Mouse (Mus musculus) left cerebral cortex, postnatal 36 days (tissue): ENCODE data around the gene Mrpl54. TPM values are rescaled to one million over a fixed set of nuclear protein-coding genes. Genes with fewer than 3 reads are reported as not detected.

Experiments used
- DNase-seq, 2 experiments: peaks; one replicate each; pipeline ENCODE4 v3.0.0; 2021 to 2022; ENCODE audit warnings: low spot score in 2 of 2, mixed read lengths in 1 of 2
- intact Hi-C: fragments of 180-260 bp; cut with DNase I; formaldehyde crosslinking; loops from one replicate; pipeline ENCODE4 v1.15.1; 2025
- total RNA-seq, 2 experiments: library from RNA; stranded (reverse); gene quantifications; 2 replicates each; pipeline ENCODE4 v1.2.3; 2021

Gene Mrpl54
- total RNA-seq, 2 experiments from 2014 or later, result 43.0 to 48.2 TPM

GRCm38 (mm10) chr10:81272356-81272755, 5.6 kb upstream of the Mrpl54 start:
- DNase-seq, result no peak
- intact Hi-C loops, result no loop called here

- intact Hi-C loops, result no loop called here
- no peak for DNase-seq
Measured at GRCm38 (mm10) chr10:81268643-81269412, 2.1 kb upstream of the Mrpl54 start.

- intact Hi-C loops, result no loop called here
- DNase-seq, result peak; percentile 73 to 83
Measured at GRCm38 (mm10) chr10:81268056-81268455, 1.3 kb upstream of the Mrpl54 start.

DNA sequence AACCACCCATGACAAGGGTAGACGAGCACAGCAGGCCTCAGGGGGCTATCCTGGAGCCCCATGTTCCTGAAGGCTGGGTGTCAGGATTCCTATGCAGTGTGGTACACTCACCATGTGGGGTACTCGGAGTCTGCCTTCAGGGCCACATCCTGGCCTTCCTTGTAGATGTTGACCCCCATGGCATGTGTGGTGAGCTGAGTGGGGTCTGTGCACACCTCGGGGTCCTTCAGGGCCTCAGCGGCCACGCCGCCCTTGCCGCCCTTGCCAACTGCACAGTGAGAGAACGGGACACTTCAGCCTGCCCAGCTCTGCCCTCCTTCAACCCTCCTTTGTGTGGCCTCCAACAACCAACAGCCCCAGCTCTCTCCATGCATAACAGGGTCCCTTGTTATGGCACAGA, 1.2 kb downstream of the Mrpl54 start:
- intact Hi-C loops, result no loop called here
- DNase-seq, result no peak

DNA sequence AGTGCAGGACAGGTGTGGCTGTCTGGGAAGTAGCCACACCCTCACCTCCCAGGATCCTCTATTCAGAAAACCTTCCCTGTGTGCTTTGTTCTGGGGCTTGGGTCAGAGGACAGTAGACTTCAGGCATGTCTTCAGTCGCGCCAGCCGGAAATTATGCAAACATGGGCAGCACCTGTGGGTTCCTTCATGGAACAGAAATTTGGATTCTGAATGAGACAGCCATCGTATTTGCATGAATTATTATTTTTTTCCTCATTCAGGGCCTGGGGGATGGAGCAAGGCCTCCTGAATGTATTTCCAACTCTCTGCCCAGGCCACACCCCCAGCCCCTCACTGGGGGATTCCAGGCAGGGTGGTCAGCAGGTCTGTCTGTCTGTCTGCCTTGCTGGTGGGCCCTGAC, 5.7 kb downstream of the Mrpl54 start:
- intact Hi-C loops, result no loop called here
- no peak for DNase-seq

DNA sequence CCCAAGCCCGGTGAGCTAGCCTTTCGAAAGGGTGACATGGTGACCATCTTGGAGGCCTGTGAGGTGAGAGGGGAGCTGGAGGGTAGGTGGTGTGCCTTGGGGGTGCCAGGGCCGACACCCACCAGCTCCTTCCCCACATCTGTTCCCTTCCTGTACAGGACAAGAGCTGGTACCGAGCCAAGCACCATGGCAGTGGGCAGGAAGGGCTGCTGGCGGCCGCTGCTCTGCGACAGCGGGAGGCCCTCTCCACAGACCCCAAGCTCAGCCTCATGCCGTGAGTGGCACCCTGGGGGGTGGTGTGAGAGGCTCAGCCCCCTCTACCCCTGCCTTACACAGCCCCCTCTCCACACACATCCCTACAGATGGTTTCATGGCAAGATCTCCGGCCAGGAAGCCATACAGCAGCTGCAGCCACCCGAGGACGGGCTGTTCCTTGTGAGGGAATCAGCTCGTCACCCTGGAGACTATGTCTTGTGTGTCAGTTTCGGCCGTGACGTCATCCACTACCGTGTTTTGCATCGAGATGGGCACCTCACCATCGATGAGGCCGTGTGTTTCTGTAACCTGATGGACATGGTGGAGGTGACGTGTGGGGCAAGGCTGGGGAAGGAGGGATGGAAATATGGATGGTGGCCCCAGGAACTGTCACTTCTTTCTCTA, 7.4 kb downstream of the Mrpl54 start:
- intact Hi-C loops, result no loop called here
- no peak for DNase-seq

GRCm38 (mm10) chr10:81257158-81258039, 9.3 kb downstream of the Mrpl54 start:
- intact Hi-C loops, result no loop called here
- DNase-seq, result peak; percentile 64 to 76

GRCm38 (mm10) chr10:81254886-81255285, 11.8 kb downstream of the Mrpl54 start:
- no peak for DNase-seq
- intact Hi-C loops, result no loop called here

GRCm38 (mm10) chr10:81252424-81253419, 14.0 kb downstream of the Mrpl54 start, which contains the start of gene Matk:
Matk (plus strand) TSS chr10:81252935.
- intact Hi-C loops, result no loop called here
- DNase-seq, result peak; percentile 90 to 94

GRCm38 (mm10) chr10:81249442-81249841, 17.3 kb downstream of the Mrpl54 start:
- intact Hi-C loops, result no loop called here
- no peak for DNase-seq

DNA sequence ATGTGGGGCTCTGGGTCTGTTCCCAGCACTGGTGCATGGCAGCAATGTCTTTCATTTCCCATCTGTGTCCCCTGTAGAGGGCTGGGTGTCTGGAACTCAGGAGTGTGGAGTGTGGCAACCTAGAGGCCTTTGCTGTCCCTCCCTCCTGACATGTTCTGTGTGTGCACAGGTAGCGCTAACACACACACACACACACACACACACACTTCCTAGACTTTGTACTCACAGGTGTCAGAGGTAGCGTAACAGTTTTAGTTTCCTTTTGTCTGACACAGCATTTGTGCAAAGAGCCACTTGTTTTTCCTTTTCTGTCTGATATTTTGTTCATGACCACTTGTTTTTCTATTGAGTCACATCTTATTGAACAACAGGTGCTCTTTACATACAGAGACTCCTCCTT, 18.9 kb downstream of the Mrpl54 start:
- intact Hi-C loops, result no loop called here
- DNase-seq, result no peak

DNA sequence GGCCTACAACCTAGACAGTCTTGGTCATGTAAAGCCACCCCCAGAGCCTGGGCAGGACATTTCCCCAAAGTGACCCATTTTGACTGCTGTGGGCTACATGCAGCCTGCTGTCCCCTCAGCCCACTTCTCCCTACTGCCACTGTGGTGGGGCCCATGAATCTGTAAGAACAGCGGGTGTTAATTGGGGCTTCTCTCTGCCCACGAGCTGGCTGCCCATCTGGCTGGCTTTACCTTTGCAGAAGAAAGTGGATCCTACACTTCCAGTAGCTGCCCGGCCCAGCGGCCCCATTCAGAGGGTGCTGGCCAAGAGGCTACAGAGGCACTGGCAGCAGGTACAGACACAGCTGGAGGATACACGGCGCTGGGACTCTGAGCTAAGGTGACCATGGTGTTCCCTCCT, 21.6 kb downstream of the Mrpl54 start:
- DNase-seq, result no peak
- intact Hi-C loops, result no loop called here

DNA sequence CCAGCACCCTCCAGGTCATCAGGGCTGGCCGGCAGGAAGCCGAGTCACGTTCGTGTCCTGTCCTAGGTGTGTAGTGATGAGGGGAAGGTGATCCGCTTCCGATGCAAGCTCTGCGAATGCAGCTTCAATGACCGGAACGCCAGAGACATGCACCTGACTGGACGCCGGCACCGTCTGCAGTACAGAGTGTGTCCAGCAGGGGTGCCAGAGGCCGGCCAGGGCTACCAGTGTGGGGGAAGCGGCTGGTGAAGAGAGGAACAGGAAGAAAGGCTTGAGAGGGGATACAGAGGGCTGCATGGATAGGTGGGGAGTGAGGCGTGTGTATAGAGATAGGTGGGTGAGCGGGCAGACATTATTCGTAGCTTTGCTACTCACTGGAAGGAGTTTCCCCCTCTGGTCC, 22.1 kb downstream of the Mrpl54 start:
- intact Hi-C loops, result no loop called here
- DNase-seq, result peak; percentile 74 to 78

DNA sequence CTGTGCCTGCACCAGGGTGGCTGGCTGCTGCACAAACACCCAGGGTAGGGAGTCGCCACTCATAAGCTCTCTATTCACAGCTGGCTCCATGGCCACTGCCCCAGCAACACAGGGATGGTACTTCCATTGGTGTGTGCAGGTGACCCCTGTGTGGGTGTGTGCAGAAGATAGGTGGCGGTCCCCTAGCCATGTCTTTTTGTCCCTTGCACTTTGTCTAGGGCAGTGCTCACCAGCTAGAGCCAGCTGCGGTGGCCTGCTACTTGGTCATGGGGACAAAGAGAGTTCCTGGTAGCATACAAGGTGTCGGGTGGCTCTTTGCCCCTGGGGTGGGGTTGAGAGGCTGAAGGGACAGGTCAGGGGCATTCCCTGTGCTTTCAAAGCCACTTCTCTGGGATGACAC, 22.6 kb downstream of the Mrpl54 start:
- no peak for DNase-seq
- intact Hi-C loops, result no loop called here

- DNase-seq, result no peak
- intact Hi-C loops, result no loop called here
Measured at GRCm38 (mm10) chr10:81242021-81242420, 24.7 kb downstream of the Mrpl54 start.

GRCm38 (mm10) chr10:81240876-81241275, 25.9 kb downstream of the Mrpl54 start:
- intact Hi-C loops, result no loop called here
- peak in 1 of 2 experiments; percentile 76 for DNase-seq

- intact Hi-C loops, result no loop called here
- no peak for DNase-seq
Measured at GRCm38 (mm10) chr10:81238618-81239017, 28.1 kb downstream of the Mrpl54 start.

GRCm38 (mm10) chr10:81236471-81237268, 30.1 kb downstream of the Mrpl54 start:
- intact Hi-C loops, result no loop called here

More at GRCm38 (mm10) chr10:81236471-81237268, 30.1 kb downstream of the Mrpl54 start:
- DNase-seq, result no peak
